8 mouse cellular contexts compared by ENCODE assay signal in genomic region chr15:99457606-99458401, GRCm38 (mm10). TPM values are rescaled to one million over a fixed set of nuclear protein-coding genes. Genes with fewer than 3 reads are reported as not detected.
A peak's percentile ranks its signal among the peaks of the same experiment; 100 is the strongest.
DNase-seq lines count a peak whose midpoint lies in the region; ATAC-seq and TF ChIP-seq lines count a peak whose summit lies in the region.

Nckap5l (minus strand) TSS chr15:99457748.

- TF ChIP-seq CTCF in gastrocnemius, adult 2 months (IDR thresholded peaks at IDR 0.05): no peak

- peak; percentile 99 for ATAC-seq in megakaryocyte-erythroid progenitor cell, adult 5-6 weeks (replicated peaks; ENCODE audit: low FRiP score, low TSS enrichment, poor library complexity, severe bottlenecking)

- peak within 1 kb of the TSS; percentile 91 for H3K4me3 ChIP-seq in gastrocnemius, adult 2 months

- peak; percentile 98 for DNase-seq in ZHBTc4 (ENCODE audit: low read depth, low spot score)
- peak; percentile 79 to 91 for DNase-seq in cerebellum, postnatal 4 days (ENCODE audit: low spot score in 2 of 2)
- DNase-seq in gastrocnemius, adult 2 months: peak; percentile 95
- DNase-seq in hindlimb bud, embryonic 11.5 days (ENCODE audit: extremely low spot score, low read depth, low spot score): peak; percentile 69
- peak; percentile 91 to 96 for DNase-seq in left cerebral cortex, postnatal 10 days (ENCODE audit: extremely low spot score in 1 of 2, low spot score in 2 of 2)
- peak; percentile 86 for DNase-seq in right cerebral cortex, postnatal 25 days
- peak; percentile 91 to 94 for DNase-seq in urinary bladder, postnatal 4 days (ENCODE audit: low spot score in 2 of 2)

- intact Hi-C loops in gastrocnemius, adult 2 months (cut with DNase I): no loop called here
- intact Hi-C loops in left cerebral cortex, postnatal 10 days (cut with DNase I): no loop called here

- peak within 1 kb of the TSS; percentile 92 for H3K27ac ChIP-seq in gastrocnemius, adult 2 months

RNA-seq across cellular contexts. Expression of gene Nckap5l, which starts in this region (rescaled TPM):
- 1 to 10 TPM; 2.3 to 2.7 TPM for total RNA-seq in gastrocnemius, adult 2 months (2021)
- 10 to 100 TPM; 35.8 to 38.3 TPM for total RNA-seq in left cerebral cortex, postnatal 10 days (2021)
- 1.6 and 16.0 TPM in 2 replicates for total RNA-seq in megakaryocyte-erythroid progenitor cell, adult 5-6 weeks (2014; fragmentation: Nextera tagmentation)
- total RNA-seq in megakaryocyte-erythroid progenitor cell, adult 5-6 weeks (2017): 0.52 and 7.4 TPM in 2 replicates

Comparison
In these comparisons a context has a peak if more than half of its experiments do, and no peak if none do; other contexts are left out.
1. Peak in every context shown above with its lines: DNase-seq, ATAC-seq, H3K4me3 ChIP-seq and H3K27ac ChIP-seq.